Mouse (Mus musculus): ENCODE results near the gene Cpeb1. TPM values are rescaled to one million over a fixed set of nuclear protein-coding genes. Genes with fewer than 3 reads are reported as not detected.

Gene Cpeb1
- polyA plus RNA-seq, 1 experiment from 2014 or later: 1.8 TPM

DNA sequence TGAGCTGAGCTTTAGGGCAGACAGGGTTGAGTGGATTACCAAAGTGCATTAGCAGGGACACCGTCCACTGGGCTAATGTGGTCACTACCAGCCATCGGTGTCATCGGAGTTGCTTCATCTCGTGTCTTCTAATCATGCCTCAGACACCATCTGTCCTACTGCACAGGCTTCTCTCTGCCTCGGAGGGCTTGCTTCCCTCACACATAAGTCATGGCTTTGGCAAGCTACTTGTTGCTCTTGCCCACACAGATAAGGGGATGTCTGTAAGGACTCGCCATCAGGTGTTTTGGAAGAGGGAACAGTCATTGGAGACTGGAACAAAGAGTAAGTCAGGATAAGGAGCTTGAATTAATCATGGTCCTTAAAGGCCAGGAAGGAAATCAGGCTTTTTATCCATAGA, 146.0 kb downstream of the Cpeb1 start:
- Histone ChIP-seq H3K36me3 (no peaks in the 10 kb centered on the region), H3K27me3 (ENCODE audit: insufficient read depth, poor library complexity, severe bottlenecking) (no peaks in the 10 kb centered on the region), H3K4me1 (peaks cover 25% of the 10 kb centered on the region), H3K4me3 (no peak overlapping the region), H3K27ac (no peak overlapping the region; the same call in 1 of the 2 replicates), H3K9me3 (no peaks in the 10 kb centered on the region)
- no peak for DNase-seq (ENCODE audit: low spot score)
- WGBS: 71% methylated on average over 6 of the region's 6 CpGs

- WGBS: 78% methylated on average over 8 of the region's 8 CpGs
- Histone ChIP-seq H3K9me3 (no peaks in the 10 kb centered on the region), H3K27me3 (ENCODE audit: insufficient read depth, poor library complexity, severe bottlenecking) (no peaks in the 10 kb centered on the region), H3K36me3 (no peaks in the 10 kb centered on the region), H3K4me1 (peaks cover 17% of the 10 kb centered on the region), H3K27ac (no peak overlapping the region), H3K4me3 (no peak overlapping the region)
- no peak for DNase-seq (ENCODE audit: low spot score)
Measured at GRCm38 (mm10) chr7:81307735-81308134, 147.5 kb downstream of the Cpeb1 start.

DNA sequence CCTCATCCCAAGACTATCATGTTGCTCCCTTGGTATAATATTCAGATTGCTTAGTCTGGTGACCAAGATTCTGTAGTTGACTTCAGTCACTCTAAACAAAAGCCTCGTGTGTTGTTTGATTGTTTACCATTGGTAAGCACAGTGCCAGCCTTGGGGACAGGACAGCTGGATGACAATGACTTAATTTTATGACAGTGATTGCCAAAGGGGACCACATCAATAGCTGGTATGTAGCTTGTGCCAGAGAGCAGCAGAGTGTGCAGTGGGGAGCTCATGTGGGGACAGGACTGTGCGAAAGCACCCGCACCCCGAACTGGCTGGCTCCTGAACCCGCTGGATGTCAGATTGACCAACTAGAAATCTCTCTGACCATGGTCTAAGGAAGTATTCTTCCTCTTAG, 150.6 kb downstream of the Cpeb1 start:
- no peaks in the 10 kb centered on the region for H3K36me3 ChIP-seq
- no peaks in the 10 kb centered on the region for H3K27me3 ChIP-seq (ENCODE audit: insufficient read depth, poor library complexity, severe bottlenecking)
- H3K4me3 ChIP-seq: no peak overlapping the region
- no peak for DNase-seq (ENCODE audit: low spot score)
- H3K27ac ChIP-seq: no peak overlapping the region
- H3K9me3 ChIP-seq: no peaks in the 10 kb centered on the region
- H3K4me1 ChIP-seq: peaks cover 10% of the 10 kb centered on the region; the same call in 1 of the 2 replicates
- 87% methylated on average over 5 of the region's 5 CpGs for WGBS

- no peaks in the 10 kb centered on the region for H3K9me3 ChIP-seq
- no peaks in the 10 kb centered on the region for H3K36me3 ChIP-seq
- H3K27me3 ChIP-seq (ENCODE audit: insufficient read depth, poor library complexity, severe bottlenecking): no peaks in the 10 kb centered on the region
- no peak for DNase-seq (ENCODE audit: low spot score)
- peaks cover 4% of the 10 kb centered on the region; the same call in 1 of the 2 replicates for H3K4me1 ChIP-seq
- WGBS: 65% methylated on average over 5 of the region's 5 CpGs
- no peak overlapping the region for H3K4me3 ChIP-seq
- no peak overlapping the region for H3K27ac ChIP-seq
Measured at GRCm38 (mm10) chr7:81304100-81304499, 151.2 kb downstream of the Cpeb1 start.

- H3K27me3 ChIP-seq (ENCODE audit: insufficient read depth, poor library complexity, severe bottlenecking): no peaks in the 10 kb centered on the region
- no peak overlapping the region for H3K27ac ChIP-seq
- no peaks in the 10 kb centered on the region for H3K36me3 ChIP-seq
- no peak overlapping the region for H3K4me3 ChIP-seq
- H3K4me1 ChIP-seq: no peaks in the 10 kb centered on the region
- no peaks in the 10 kb centered on the region for H3K9me3 ChIP-seq
- WGBS: 79% methylated on average over 2 of the region's 2 CpGs
- DNase-seq (ENCODE audit: low spot score): no peak
Measured at GRCm38 (mm10) chr7:81303682-81304081, 151.6 kb downstream of the Cpeb1 start.

DNA sequence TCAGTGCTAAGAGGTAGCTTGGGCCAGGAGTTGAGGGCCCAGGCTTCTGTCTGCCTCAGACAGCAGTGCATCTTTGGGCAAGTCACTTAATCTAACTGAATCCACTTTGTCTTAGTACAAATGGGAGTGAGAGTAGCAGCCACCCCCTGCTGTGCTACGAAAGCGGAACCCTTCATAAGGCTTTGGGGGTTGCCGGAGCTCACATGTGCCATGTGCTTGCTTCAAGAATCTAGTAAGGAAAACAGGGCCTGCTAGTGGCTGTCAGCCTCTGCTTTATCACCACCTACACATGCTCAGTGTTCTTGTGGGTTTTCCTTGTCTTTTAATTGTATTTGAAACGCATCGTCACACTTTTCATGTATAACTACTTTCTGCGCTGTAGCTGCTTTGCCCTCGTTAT, 153.9 kb downstream of the Cpeb1 start:
- H3K9me3 ChIP-seq: no peaks in the 10 kb centered on the region
- no peak overlapping the region for H3K4me3 ChIP-seq
- 70% methylated on average over 7 of the region's 7 CpGs for WGBS
- H3K4me1 ChIP-seq: peaks cover 4% of the 10 kb centered on the region; the same call in 1 of the 2 replicates
- DNase-seq (ENCODE audit: low spot score): no peak
- no peaks in the 10 kb centered on the region for H3K27me3 ChIP-seq (ENCODE audit: insufficient read depth, poor library complexity, severe bottlenecking)
- H3K27ac ChIP-seq: no peak overlapping the region
- no peaks in the 10 kb centered on the region for H3K36me3 ChIP-seq

DNA sequence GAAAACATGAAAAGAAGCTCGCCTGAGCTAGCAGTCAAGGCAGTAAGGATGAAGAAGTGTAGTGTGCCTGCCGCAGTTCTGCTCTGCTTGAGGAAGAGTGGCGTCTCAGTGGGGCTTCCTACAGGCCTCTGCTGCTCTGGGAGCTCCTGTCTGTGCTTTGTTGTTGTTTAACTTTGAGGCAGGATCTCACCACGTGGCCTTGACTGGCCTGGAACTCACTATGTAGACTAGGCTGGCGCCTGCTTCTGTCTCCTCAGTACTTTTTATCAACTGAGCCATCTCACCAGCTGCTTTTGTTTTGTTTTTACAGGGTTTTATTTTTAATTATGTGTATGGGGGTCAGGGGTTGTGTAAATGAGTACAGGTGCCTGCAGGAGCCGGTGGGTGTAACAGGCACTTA, 157.1 kb downstream of the Cpeb1 start:
- H3K4me3 ChIP-seq: no peak overlapping the region
- no peaks in the 10 kb centered on the region for H3K9me3 ChIP-seq
- 25% methylated on average over 6 of the region's 6 CpGs for WGBS
- H3K27me3 ChIP-seq (ENCODE audit: insufficient read depth, poor library complexity, severe bottlenecking): no peaks in the 10 kb centered on the region
- DNase-seq (ENCODE audit: low spot score): no peak
- H3K27ac ChIP-seq: no peak overlapping the region
- H3K4me1 ChIP-seq: peaks cover 4% of the 10 kb centered on the region; the same call in 1 of the 2 replicates
- no peaks in the 10 kb centered on the region for H3K36me3 ChIP-seq

Other genes with a start within 250 kb of the Cpeb1 start
- 1.9 and 2.3 TPM in 2 replicates for gene Pde8a, start 241.9 kb downstream of the Cpeb1 start, polyA plus RNA-seq (2016; fragmentation: Nextera tagmentation; extraction: Ambion mirVana)
- gene Rps17, start 110.2 kb downstream of the Cpeb1 start, polyA plus RNA-seq (2016; fragmentation: Nextera tagmentation; extraction: Ambion mirVana): 906 and 1,028 TPM in 2 replicates
- gene Ap3b2, start 38.5 kb upstream of the Cpeb1 start, polyA plus RNA-seq (2016; fragmentation: Nextera tagmentation; extraction: Ambion mirVana): 12.9 and 16.8 TPM in 2 replicates
- gene BC048679, start 42.8 kb upstream of the Cpeb1 start, polyA plus RNA-seq (2016; fragmentation: Nextera tagmentation; extraction: Ambion mirVana): not detected in 2 replicates
- 39.8 and 79.8 TPM in 2 replicates for gene Fsd2, start 111.5 kb upstream of the Cpeb1 start, polyA plus RNA-seq (2016; fragmentation: Nextera tagmentation; extraction: Ambion mirVana)
- gene Whamm, start 115.8 kb upstream of the Cpeb1 start, polyA plus RNA-seq (2016; fragmentation: Nextera tagmentation; extraction: Ambion mirVana): 3.9 and 4.0 TPM in 2 replicates

All from heart, embryonic 10.5 days (tissue).